Mouse (Mus musculus) C2C12 (cell line): ENCODE results near the gene Cdyl.

ENCODE experiments used
- CEBPB ChIP-seq: IDR thresholded peaks from one replicate; pipeline ENCODE4 v1.6.1; 2011; ENCODE audit warnings: low read depth, mild to moderate bottlenecking, control low read depth, moderate library complexity
- CTCF ChIP-seq: IDR thresholded peaks from one replicate; pipeline ENCODE4 v1.5.1; 2011; ENCODE audit not compliant: control insufficient read depth, insufficient read depth, insufficient read length
- USF1 ChIP-seq: IDR thresholded peaks from one replicate; pipeline ENCODE4 v1.6.1; 2011; ENCODE audit warnings: low read depth, mild to moderate bottlenecking, control low read depth, moderate library complexity

GRCm38 (mm10) chr13:35782949-35783348 is 123.3 kb downstream of the Cdyl start:
- no peak for TF ChIP-seq CTCF
- no peak for TF ChIP-seq USF1
- no peak for TF ChIP-seq CEBPB
